8 mouse cellular contexts compared by ENCODE assay signal in the genomic region with DNA sequence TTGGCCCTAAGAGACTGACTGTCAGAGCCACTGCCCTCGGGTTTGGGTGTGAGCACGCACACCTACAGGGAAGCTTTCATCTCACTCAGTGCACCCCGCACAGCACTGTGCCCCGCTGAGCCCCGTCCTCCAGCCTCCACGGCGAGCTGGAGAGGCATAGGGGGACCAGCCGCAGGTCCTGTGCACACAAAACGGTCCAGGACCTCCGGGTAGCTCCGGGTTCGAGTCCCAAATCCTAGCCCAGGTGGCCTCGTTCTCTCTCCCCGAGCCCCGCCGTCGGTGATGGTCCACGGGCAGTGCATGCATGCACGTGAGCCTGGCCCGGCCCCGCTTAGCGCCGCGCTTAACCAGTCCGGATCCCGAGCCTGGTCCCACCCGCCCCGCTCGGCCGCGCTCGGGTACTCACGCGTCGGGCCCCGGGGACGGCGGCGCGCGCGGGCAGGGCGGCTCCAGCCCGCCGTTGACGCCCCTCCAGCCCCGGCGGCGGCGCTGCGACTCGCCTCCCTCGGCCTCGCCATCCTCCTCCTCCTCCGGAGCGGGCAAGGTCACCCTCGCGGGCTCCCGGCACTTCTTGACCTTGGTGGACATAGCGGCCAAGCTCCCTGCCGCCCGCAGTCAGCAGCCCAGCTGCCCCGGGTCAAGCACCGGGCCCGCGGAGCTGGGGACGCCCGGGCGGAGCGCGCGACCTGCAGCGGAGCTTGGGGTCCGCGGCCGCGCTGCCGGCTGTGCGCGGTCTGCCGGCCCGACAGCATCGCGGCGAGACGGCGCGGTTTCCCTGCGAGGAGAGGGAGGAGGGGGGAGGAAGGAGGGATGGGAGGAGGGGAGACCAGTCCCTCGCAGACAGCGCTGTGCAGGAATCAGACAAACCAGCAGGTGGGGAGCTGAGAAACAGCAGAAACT. TPM values are rescaled to one million over a fixed set of nuclear protein-coding genes. Genes with fewer than 3 reads are reported as not detected.
DNase-seq lines count a peak whose midpoint lies in the region; ATAC-seq and TF ChIP-seq lines count a peak whose summit lies in the region.

A gene (minus strand): TSS at position 776 of the 900 bp plus-strand sequence.

- no peak for TF ChIP-seq CTCF in spleen, adult 2 months (IDR thresholded peaks at IDR 0.05; ENCODE audit: extremely low read depth, insufficient read depth, insufficient read length, insufficient replicate concordance)

- TF ChIP-seq POLR2A in spleen, adult 2 months (IDR thresholded peaks at IDR 0.05; ENCODE audit: low read depth, low read length), result no peak

- H3K4me3 ChIP-seq in spleen, adult 2 months (ENCODE audit: extremely low read depth, insufficient read depth, insufficient read length), result peak within 1 kb of the TSS; percentile 49
- H3K4me3 ChIP-seq in heart, embryonic 10.5 days, result peak within 1 kb of the TSS; percentile 82
- peak within 1 kb of the TSS; percentile 56 for H3K4me3 ChIP-seq in liver, embryonic 11.5 days (ENCODE audit: low read depth, low read length)
- H3K4me3 ChIP-seq in neural tube, embryonic 14.5 days (ENCODE audit: low read depth, low read length), result peak within 1 kb of the TSS; percentile 85

- no peaks in the 10 kb centered on the region for H3K9me3 ChIP-seq in heart, embryonic 10.5 days
- no peaks in the 10 kb centered on the region for H3K9me3 ChIP-seq in liver, embryonic 11.5 days (ENCODE audit: control insufficient read depth, low read length)
- no peaks in the 10 kb centered on the region for H3K9me3 ChIP-seq in neural tube, embryonic 14.5 days (ENCODE audit: control insufficient read depth, low read length)

- H3K4me1 ChIP-seq in spleen, adult 2 months (ENCODE audit: control insufficient read depth, insufficient read depth, insufficient read length), result peaks cover 10% of the 10 kb centered on the region
- H3K4me1 ChIP-seq in heart, embryonic 10.5 days, result peaks cover 16% of the 10 kb centered on the region
- H3K4me1 ChIP-seq in liver, embryonic 11.5 days (replicated peaks; ENCODE audit: control insufficient read depth, insufficient read depth, low read length), result no peaks in the 10 kb centered on the region
- peaks cover 4% of the 10 kb centered on the region; the same call in 1 of the 2 replicates for H3K4me1 ChIP-seq in neural tube, embryonic 14.5 days (ENCODE audit: control insufficient read depth, insufficient read depth, low read length)

- WGBS in spleen, adult 2 months, result 1% methylated on average over 90 of the region's 91 CpGs
- WGBS in heart, embryonic 10.5 days, result under 1% methylated on average over 90 of the region's 91 CpGs
- WGBS in liver, embryonic 11.5 days, result under 1% methylated on average over 88 of the region's 91 CpGs
- under 1% methylated on average over 86 of the region's 91 CpGs for WGBS in neural tube, embryonic 14.5 days

- peaks cover 10% of the 10 kb centered on the region for H3K27me3 ChIP-seq in spleen, adult 2 months (ENCODE audit: control insufficient read depth, insufficient read depth, low read length)
- H3K27me3 ChIP-seq in heart, embryonic 10.5 days (ENCODE audit: insufficient read depth, poor library complexity, severe bottlenecking), result peaks cover 20% of the 10 kb centered on the region
- H3K27me3 ChIP-seq in liver, embryonic 11.5 days (replicated peaks; ENCODE audit: control insufficient read depth, insufficient read depth, low read length), result peaks cover 29% of the 10 kb centered on the region
- H3K27me3 ChIP-seq in neural tube, embryonic 14.5 days (ENCODE audit: control insufficient read depth, insufficient read depth, low read length), result no peaks in the 10 kb centered on the region

- no peak for DNase-seq in spleen, adult 2 months (ENCODE audit: low read depth in 1 of 2, low spot score in 2 of 2)
- no peak for DNase-seq in spleen, adult 12 weeks (ENCODE audit: low spot score)
- peak; percentile 78 for DNase-seq in embryo, embryonic 9.5 days (ENCODE audit: extremely low spot score)
- peak; percentile 79 for DNase-seq in heart, embryonic 10.5 days (ENCODE audit: low spot score)
- DNase-seq in kidney, adult 8-10 months, result peak; percentile 4 to 9
- DNase-seq in liver, embryonic 11.5 days (ENCODE audit: low spot score), result peak; percentile 49
- DNase-seq in thymus, postnatal 36 days, result peak; percentile 20 to 40

- H3K27ac ChIP-seq in spleen, adult 2 months (ENCODE audit: insufficient read depth, low read length), result 0 out of 2 replicates have a peak within 1 kb of the TSS, but pooled peaks have one; percentile 18
- H3K27ac ChIP-seq in heart, embryonic 10.5 days, result peak within 1 kb of the TSS; percentile 91
- H3K27ac ChIP-seq in liver, embryonic 11.5 days (ENCODE audit: low read depth, low read length), result no peak within 1 kb of the TSS
- H3K27ac ChIP-seq in neural tube, embryonic 14.5 days (ENCODE audit: low read depth, low read length), result peak within 1 kb of the TSS; percentile 67

- ATAC-seq in liver, embryonic 11.5 days (replicated peaks; ENCODE audit: low FRiP score), result peak; percentile 43; the same call in 1 of the 2 replicates
- ATAC-seq in neural tube, embryonic 14.5 days (ENCODE audit: low read depth), result peak; percentile 95

- H3K9ac ChIP-seq in liver, embryonic 11.5 days (ENCODE audit: low read depth, low read length), result 0 out of 2 replicates have a peak within 1 kb of the TSS, but pooled peaks have one; percentile 31
- peak within 1 kb of the TSS; percentile 84 for H3K9ac ChIP-seq in neural tube, embryonic 14.5 days (replicated peaks; ENCODE audit: low read depth, low read length)

- peak within 1 kb of the TSS; percentile 74 for H3K4me2 ChIP-seq in liver, embryonic 11.5 days
- H3K4me2 ChIP-seq in neural tube, embryonic 14.5 days (ENCODE audit: low read depth, low read length), result peak within 1 kb of the TSS; percentile 63

- H3K36me3 ChIP-seq in spleen, adult 2 months (ENCODE audit: control insufficient read depth, insufficient read depth, low read length), result no peaks in the 10 kb centered on the region
- H3K36me3 ChIP-seq in heart, embryonic 10.5 days, result no peaks in the 10 kb centered on the region
- H3K36me3 ChIP-seq in liver, embryonic 11.5 days (ENCODE audit: control insufficient read depth, insufficient read depth, low read length), result no peaks in the 10 kb centered on the region
- H3K36me3 ChIP-seq in neural tube, embryonic 14.5 days (ENCODE audit: control insufficient read depth, insufficient read depth, low read length), result no peaks in the 10 kb centered on the region

RNA-seq across cellular contexts. Expression of the gene that starts here (rescaled TPM):
- 1.1 and 1.5 TPM in 2 replicates for polyA plus RNA-seq in spleen, adult 2 months (2012; rRNA removed)
- 3.7 and 4.7 TPM in 2 replicates for polyA plus RNA-seq in heart, embryonic 10.5 days (2016; fragmentation: Nextera tagmentation; extraction: Ambion mirVana)
- polyA plus RNA-seq in liver, embryonic 11.5 days (2014; fragmentation: Nextera tagmentation; extraction: Ambion mirVana), result 1.1 and 1.4 TPM in 2 replicates
- 31.2 and 36.3 TPM in 2 replicates for polyA plus RNA-seq in neural tube, embryonic 14.5 days (2014; fragmentation: Nextera tagmentation; extraction: Ambion mirVana)

Comparison
In these comparisons a context has a peak if more than half of its experiments do, and no peak if none do; other contexts are left out.
1. DNase-seq: peak in embryo, embryonic 9.5 days (single experiment), heart, embryonic 10.5 days (single experiment), kidney, adult 8-10 months (2 of 2), liver, embryonic 11.5 days (single experiment) and thymus, postnatal 36 days (2 of 2); none in spleen, adult 2 months (0 of 2) and spleen, adult 12 weeks (single experiment).
2. Peak in every context shown above with its lines, with median percentiles within 50 percentile points of each other: H3K4me3 ChIP-seq.